ENCODE assay signal across 8 mouse cellular contexts in the genomic region with DNA sequence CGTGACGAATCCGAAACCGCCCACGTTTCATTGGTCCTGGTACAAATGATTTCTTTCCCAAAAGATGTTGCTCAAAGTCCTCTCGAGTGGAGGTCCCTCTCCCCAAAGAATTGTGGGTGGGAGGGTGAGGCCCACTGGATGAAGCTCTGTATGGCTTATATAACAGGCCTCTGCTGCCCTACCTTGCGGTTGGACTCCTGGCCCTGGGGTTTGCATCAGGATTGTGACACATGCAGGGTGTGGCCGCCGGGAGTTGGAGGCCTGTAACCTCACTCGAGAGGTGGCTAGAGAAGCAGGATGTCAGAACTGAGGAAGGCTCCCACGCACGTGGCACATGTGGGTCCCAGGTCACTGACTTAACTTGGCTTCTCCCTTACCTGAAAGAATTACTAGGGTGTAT. TPM values are rescaled to one million over a fixed set of nuclear protein-coding genes. Genes with fewer than 3 reads are reported as not detected.
DNase-seq lines count a peak whose midpoint lies in the region; ATAC-seq and TF ChIP-seq lines count a peak whose summit lies in the region.

No protein-coding gene starts in this region.

- ATAC-seq in frontal cortex, adult (ENCODE audit: low TSS enrichment), result 0 out of 2 replicates have a peak, but pooled peaks have one; percentile 4
- peak; percentile 49 for ATAC-seq in intestine, embryonic 16.5 days
- ATAC-seq in liver, embryonic 15.5 days (ENCODE audit: insufficient read depth), result no peak
- ATAC-seq in neural tube, embryonic 12.5 days (ENCODE audit: low FRiP score, low read depth), result no peak

- H3K27ac ChIP-seq in testis, adult 2 months (ENCODE audit: control insufficient read depth, insufficient read depth, low read depth, low read length), result peak overlapping the region; percentile 79
- peak overlapping the region; percentile 87 for H3K27ac ChIP-seq in intestine, embryonic 16.5 days (ENCODE audit: low read length)
- H3K27ac ChIP-seq in liver, embryonic 15.5 days (replicated peaks), result peak overlapping the region; percentile 62
- H3K27ac ChIP-seq in neural tube, embryonic 12.5 days, result no peak overlapping the region

- H3K4me2 ChIP-seq in intestine, embryonic 16.5 days (ENCODE audit: low read depth, low read length), result peak overlapping the region; percentile 62
- peak overlapping the region; percentile 72 for H3K4me2 ChIP-seq in liver, embryonic 15.5 days
- H3K4me2 ChIP-seq in neural tube, embryonic 12.5 days (replicated peaks), result peak overlapping the region; percentile 65

- H3K27me3 ChIP-seq in testis, adult 2 months (ENCODE audit: control insufficient read depth, insufficient read depth, low read length), result no peaks in the 10 kb centered on the region
- no peaks in the 10 kb centered on the region for H3K27me3 ChIP-seq in intestine, embryonic 16.5 days (replicated peaks; ENCODE audit: control insufficient read depth, insufficient read depth, low read length)
- 0 out of 2 replicates have a peak, but pooled peaks cover 3% of the 10 kb centered on the region for H3K27me3 ChIP-seq in liver, embryonic 15.5 days
- no peaks in the 10 kb centered on the region for H3K27me3 ChIP-seq in neural tube, embryonic 12.5 days (replicated peaks)

- no peaks in the 10 kb centered on the region for H3K9me3 ChIP-seq in intestine, embryonic 16.5 days (ENCODE audit: control insufficient read depth, low read length)
- no peaks in the 10 kb centered on the region for H3K9me3 ChIP-seq in liver, embryonic 15.5 days (replicated peaks)
- H3K9me3 ChIP-seq in neural tube, embryonic 12.5 days, result no peaks in the 10 kb centered on the region

- no peaks in the 10 kb centered on the region for H3K36me3 ChIP-seq in testis, adult 2 months (ENCODE audit: control insufficient read depth, insufficient read depth, low read length)
- H3K36me3 ChIP-seq in intestine, embryonic 16.5 days (ENCODE audit: control insufficient read depth, insufficient read depth, low read length), result no peaks in the 10 kb centered on the region
- no peaks in the 10 kb centered on the region for H3K36me3 ChIP-seq in liver, embryonic 15.5 days (replicated peaks)
- no peaks in the 10 kb centered on the region for H3K36me3 ChIP-seq in neural tube, embryonic 12.5 days

- WGBS in intestine, embryonic 16.5 days, result 15% methylated on average over 12 of the region's 12 CpGs
- 20% methylated on average over 12 of the region's 12 CpGs for WGBS in liver, embryonic 15.5 days (ENCODE audit: insufficient replicate concordance)
- WGBS in neural tube, embryonic 12.5 days, result 26% methylated on average over 12 of the region's 12 CpGs

- peak overlapping the region; percentile 71 for H3K9ac ChIP-seq in intestine, embryonic 16.5 days (ENCODE audit: low read depth, low read length)
- peak overlapping the region; percentile 52 for H3K9ac ChIP-seq in liver, embryonic 15.5 days
- H3K9ac ChIP-seq in neural tube, embryonic 12.5 days, result peak overlapping the region; percentile 49

- no peak for TF ChIP-seq POLR2A in testis, adult 2 months (IDR thresholded peaks at IDR 0.05; ENCODE audit: control insufficient read depth, low read depth, low read length)

- TF ChIP-seq CTCF in testis, adult 2 months (IDR thresholded peaks at IDR 0.05; ENCODE audit: control insufficient read depth, insufficient read depth, insufficient replicate concordance, low read depth, low read length), result no peak

- H3K4me1 ChIP-seq in testis, adult 2 months (ENCODE audit: control insufficient read depth, insufficient read depth, low read length), result peaks cover 3% of the 10 kb centered on the region
- 0 out of 2 replicates have a peak, but pooled peaks cover 5% of the 10 kb centered on the region for H3K4me1 ChIP-seq in intestine, embryonic 16.5 days (ENCODE audit: control insufficient read depth, insufficient read depth, low read length)
- peaks cover 19% of the 10 kb centered on the region for H3K4me1 ChIP-seq in liver, embryonic 15.5 days (replicated peaks)
- H3K4me1 ChIP-seq in neural tube, embryonic 12.5 days, result no peaks in the 10 kb centered on the region; the same call in 1 of the 2 replicates

- H3K4me3 ChIP-seq in testis, adult 2 months (ENCODE audit: control insufficient read depth, low read depth, low read length), result peak overlapping the region; percentile 87
- peak overlapping the region; percentile 59 for H3K4me3 ChIP-seq in intestine, embryonic 16.5 days (ENCODE audit: low read length)
- H3K4me3 ChIP-seq in liver, embryonic 15.5 days (replicated peaks), result peak overlapping the region; percentile 63
- peak overlapping the region; percentile 53 for H3K4me3 ChIP-seq in neural tube, embryonic 12.5 days

- no peak for DNase-seq in testis, postnatal 14 days (ENCODE audit: low spot score)
- peak; percentile 17 for DNase-seq in cerebellum, adult 11 months
- no peak for DNase-seq in layer of hippocampus, adult 18-20 months (ENCODE audit: low spot score in 2 of 2)

RNA-seq across cellular contexts. Expression of a gene that starts 0.8 kb away (rescaled TPM):
- polyA plus RNA-seq in testis, adult 2 months (2012; rRNA removed), result 11.9 and 13.5 TPM in 2 replicates
- polyA plus RNA-seq in intestine, embryonic 16.5 days (2015; fragmentation: Nextera tagmentation; extraction: Ambion mirVana), result 533 and 567 TPM in 2 replicates
- polyA plus RNA-seq in liver, embryonic 15.5 days (2015; fragmentation: Nextera tagmentation; extraction: Ambion mirVana), result 163 and 170 TPM in 2 replicates
- polyA plus RNA-seq in neural tube, embryonic 12.5 days (2016; fragmentation: Nextera tagmentation; extraction: Ambion mirVana), result 310 and 332 TPM in 2 replicates
- 100 to 1,000 TPM; 432 to 469 TPM for total RNA-seq in layer of hippocampus, adult 18-20 months (2021)

RNA-seq across cellular contexts. Expression of a gene that starts 33.2 kb away (rescaled TPM):
- polyA plus RNA-seq in testis, adult 2 months (2012; rRNA removed), result 11.1 and 14.7 TPM in 2 replicates
- 8.5 and 9.1 TPM in 2 replicates for polyA plus RNA-seq in intestine, embryonic 16.5 days (2015; fragmentation: Nextera tagmentation; extraction: Ambion mirVana)
- 4.2 and 4.3 TPM in 2 replicates for polyA plus RNA-seq in liver, embryonic 15.5 days (2015; fragmentation: Nextera tagmentation; extraction: Ambion mirVana)
- polyA plus RNA-seq in neural tube, embryonic 12.5 days (2016; fragmentation: Nextera tagmentation; extraction: Ambion mirVana), result 12.0 and 13.2 TPM in 2 replicates
- 10 to 100 TPM; 25.5 to 27.2 TPM for total RNA-seq in layer of hippocampus, adult 18-20 months (2021)

RNA-seq across cellular contexts. Expression of a gene that starts 44.7 kb away (rescaled TPM):
- polyA plus RNA-seq in testis, adult 2 months (2012; rRNA removed), result 0.05 TPM in 2 replicates
- polyA plus RNA-seq in intestine, embryonic 16.5 days (2015; fragmentation: Nextera tagmentation; extraction: Ambion mirVana), result 0.67 and 0.89 TPM in 2 replicates
- polyA plus RNA-seq in liver, embryonic 15.5 days (2015; fragmentation: Nextera tagmentation; extraction: Ambion mirVana), result 1.4 TPM in 2 replicates
- 0.27 and 0.45 TPM in 2 replicates for polyA plus RNA-seq in neural tube, embryonic 12.5 days (2016; fragmentation: Nextera tagmentation; extraction: Ambion mirVana)
- 1 to 10 TPM; 1.4 to 1.6 TPM for total RNA-seq in layer of hippocampus, adult 18-20 months (2021)

Comparison
In these comparisons a context has a peak if more than half of its experiments do, and no peak if none do; other contexts are left out.
1. ATAC-seq: peak in frontal cortex, adult (single experiment) and intestine, embryonic 16.5 days (single experiment); none in liver, embryonic 15.5 days (single experiment) and neural tube, embryonic 12.5 days (single experiment).
2. RNA of a gene that starts 0.8 kb away (polyA plus RNA-seq): 533 to 567 TPM in intestine, embryonic 16.5 days, 310 to 332 TPM in neural tube, embryonic 12.5 days and 163 to 170 TPM in liver, embryonic 15.5 days; 11.9 to 13.5 TPM in testis, adult 2 months; every median in the first group is over 10 times any median in the second.
3. Peak in every context shown above with its lines, with median percentiles within 50 percentile points of each other: H3K4me3 ChIP-seq, H3K4me2 ChIP-seq and H3K9ac ChIP-seq.